Mouse (Mus musculus): Measurements from ENCODE around the gene Mrpl36.

DNA sequence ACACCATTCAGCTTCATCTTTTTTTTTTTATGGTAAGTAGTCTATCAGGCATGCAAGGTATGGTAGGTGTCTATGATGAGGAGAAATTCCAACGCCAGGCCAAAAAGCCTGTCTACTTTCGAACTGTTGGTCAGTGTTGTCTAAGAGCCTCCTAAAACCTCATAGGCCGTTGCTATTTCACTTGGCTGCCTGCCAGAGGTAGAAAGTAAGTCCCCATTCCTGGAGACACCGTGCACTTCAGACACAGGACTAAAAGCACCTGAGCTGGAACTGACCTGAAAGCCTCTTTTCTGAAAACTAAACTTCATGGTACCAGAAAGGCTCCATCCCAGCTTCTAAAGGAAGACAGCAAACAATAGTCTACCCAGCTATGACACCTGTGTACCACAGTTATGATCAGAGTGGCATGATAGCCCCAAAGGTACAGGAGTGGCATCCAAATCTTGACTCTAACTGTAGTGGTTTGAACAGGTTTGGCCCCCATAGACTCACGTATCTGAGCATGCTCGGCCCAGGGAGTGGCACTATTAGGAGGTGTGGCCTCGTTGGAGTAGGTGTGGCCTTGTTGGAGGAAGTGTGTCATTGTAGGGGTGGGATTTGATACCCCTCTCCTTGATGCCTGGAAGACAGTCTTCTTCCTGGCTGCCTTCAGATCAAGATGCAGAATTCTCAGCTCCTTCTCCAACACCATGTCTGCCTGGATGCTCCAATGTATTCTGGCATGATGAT is 19.8 kb downstream of the Mrpl36 start:
- no peak for TF ChIP-seq CTCF (IDR thresholded peaks at IDR 0.05)
- TF ChIP-seq EP300 (IDR thresholded peaks at IDR 0.05): no peak

All from lung, postnatal 0 days (tissue).